Mouse (Mus musculus) heart, adult 2 months (tissue): Measurements from ENCODE around the gene Calb2.

Experiments
- CTCF ChIP-seq: fragments of 200-600 bp; IDR thresholded peaks from 2 replicates; pipeline ENCODE4 v1.8.1; 2022; ENCODE audit warnings: antibody characterized with exemption, mild to moderate bottlenecking, moderate library complexity
- POLR2A ChIP-seq: fragments of 200-500 bp; IDR thresholded peaks from 2 replicates; pipeline ENCODE4 v1.6.1; 2011; ENCODE audit warnings: mild to moderate bottlenecking, low read depth, low read length, control low read depth; ENCODE audit not compliant: insufficient read depth

GRCm38 (mm10) chr8:110100907-110101306, 67.1 kb downstream of the Calb2 start, which contains the start of gene Gm21964:
- TF ChIP-seq POLR2A (no peak), CTCF (no peak)
